Mouse (Mus musculus) CH12.LX (cell line): ENCODE results near the gene Popdc3. TPM values are rescaled to one million over a fixed set of nuclear protein-coding genes. Genes with fewer than 3 reads are reported as not detected.

ENCODE experiments used
- DNase-seq: peaks from one replicate; pipeline ENCODE4 v3.0.0-alpha.2; 2013; ENCODE audit errors: extremely low read depth
- H3K27ac ChIP-seq: 2 replicates; pipeline ENCODE4 v1.5.1; 2012; ENCODE audit warnings: low read depth, mild to moderate bottlenecking, control low read depth, moderate library complexity; ENCODE audit not compliant: insufficient read depth
- H3K27me3 ChIP-seq: replicated peaks from 2 replicates; pipeline ENCODE3; 2012; ENCODE audit warnings: inconsistent platforms
- H3K36me3 ChIP-seq, 2 experiments: replicated peaks in 1 of 2; 2 replicates each; pipeline versions ENCODE3 to v1.6.1; 2012; ENCODE audit warnings: inconsistent platforms in 1 of 2, low read length in 1 of 2, mild to moderate bottlenecking in 1 of 2, mixed read lengths in 1 of 2, moderate library complexity in 1 of 2; ENCODE audit not compliant: control insufficient read depth in 1 of 2, insufficient read depth in 1 of 2
- H3K4me1 ChIP-seq, 2 experiments: 2 replicates each; pipeline ENCODE4 v1.6.1; 2012; ENCODE audit warnings: inconsistent platforms in 1 of 2, moderate library complexity in 1 of 2; ENCODE audit not compliant: insufficient read depth in 2 of 2, control insufficient read depth in 1 of 2
- H3K4me2 ChIP-seq: 2 replicates; pipeline ENCODE4 v1.6.1; 2012; ENCODE audit warnings: low read depth, mild to moderate bottlenecking, control low read depth; ENCODE audit not compliant: poor library complexity, insufficient read depth, severe bottlenecking
- H3K4me3 ChIP-seq, 3 experiments: fragments of 150-350 bp in 1 of 3; sonication (generic) in 1 of 3; replicated peaks in 1 of 3; 2 replicates each; pipeline versions ENCODE3 to v1.5.1; 2011 to 2012; ENCODE audit warnings: low read depth in 2 of 3, low read length in 2 of 3, mild to moderate bottlenecking in 2 of 3, moderate library complexity in 2 of 3, control low read depth in 1 of 3, improper control_type of control experiment in 1 of 3, inconsistent platforms in 1 of 3, mixed read lengths in 1 of 3; ENCODE audit not compliant: poor library complexity in 1 of 3
- H3K79me2 ChIP-seq: replicated peaks from 2 replicates; pipeline ENCODE4 v1.6.1; 2012; ENCODE audit warnings: mild to moderate bottlenecking, moderate library complexity; ENCODE audit not compliant: control insufficient read depth, poor library complexity, insufficient read depth, severe bottlenecking; ENCODE audit errors: extremely low read depth
- H3K9ac ChIP-seq: 2 replicates; pipeline ENCODE4 v1.6.1; 2012; ENCODE audit warnings: low read depth, mild to moderate bottlenecking, control low read depth, moderate library complexity; ENCODE audit not compliant: insufficient read depth
- H3K9me3 ChIP-seq: replicated peaks from 2 replicates; pipeline ENCODE3; 2012; ENCODE audit warnings: low read length, inconsistent platforms, mixed read lengths
- CHD1 ChIP-seq: IDR thresholded peaks from 2 replicates; pipeline ENCODE4 v1.6.1; 2012; ENCODE audit warnings: low read depth, low read length, improper control_type of control experiment, inconsistent platforms
- CHD2 ChIP-seq: IDR thresholded peaks from 2 replicates; pipeline ENCODE4 v1.6.1; 2011; ENCODE audit warnings: low read length, improper control_type of control experiment
- CTCF ChIP-seq, 2 experiments: IDR thresholded peaks in 1 of 2; conservative IDR thresholded peaks in 1 of 2; 2 replicates each; pipeline ENCODE4 v1.5.1; 2011 to 2012; ENCODE audit warnings: low read depth in 2 of 2, low read length in 2 of 2, improper control_type of control experiment in 1 of 2, inconsistent platforms in 1 of 2, mild to moderate bottlenecking in 1 of 2, moderate library complexity in 1 of 2
- E2F4 ChIP-seq: IDR thresholded peaks from 2 replicates; pipeline ENCODE4 v1.6.1; 2011; ENCODE audit warnings: low read depth, low read length, improper control_type of control experiment; ENCODE audit not compliant: insufficient replicate concordance
- EP300 ChIP-seq: IDR thresholded peaks from 2 replicates; pipeline ENCODE4 v1.6.1; 2011; ENCODE audit warnings: low read length, improper control_type of control experiment
- ETS1 ChIP-seq: conservative IDR thresholded peaks from 2 replicates; pipeline ENCODE4 v1.6.1; 2012; ENCODE audit warnings: low read depth, mild to moderate bottlenecking, inconsistent platforms, low read length, improper control_type of control experiment, moderate library complexity
- GABPA ChIP-seq: IDR thresholded peaks from 2 replicates; pipeline ENCODE4 v1.6.1; 2012; ENCODE audit warnings: low read depth, low read length, improper control_type of control experiment, inconsistent platforms; ENCODE audit not compliant: insufficient replicate concordance
- MAFK ChIP-seq: IDR thresholded peaks from 2 replicates; pipeline ENCODE4 v1.6.1; 2011; ENCODE audit warnings: low read length, improper control_type of control experiment; ENCODE audit not compliant: insufficient replicate concordance
- MAX ChIP-seq: IDR thresholded peaks from 2 replicates; pipeline ENCODE4 v1.6.1; 2011; ENCODE audit warnings: low read length, improper control_type of control experiment
- MXI1 ChIP-seq: IDR thresholded peaks from 2 replicates; pipeline ENCODE4 v1.6.1; 2011; ENCODE audit warnings: mild to moderate bottlenecking, low read depth, low read length, improper control_type of control experiment
- MYC ChIP-seq: IDR thresholded peaks from 2 replicates; pipeline ENCODE4 v1.6.1; 2011; ENCODE audit warnings: low read depth, mild to moderate bottlenecking, improper control_type of control experiment, low read length
- NELFE ChIP-seq: IDR thresholded peaks from 2 replicates; pipeline ENCODE4 v1.6.1; 2011; ENCODE audit warnings: low read depth, low read length, improper control_type of control experiment
- POLR2A ChIP-seq: IDR thresholded peaks from 2 replicates; pipeline ENCODE4 v1.6.1; 2011; ENCODE audit warnings: low read depth, mild to moderate bottlenecking, improper control_type of control experiment, low read length
- POLR2AphosphoS2 ChIP-seq: IDR thresholded peaks from 2 replicates; pipeline ENCODE4 v1.6.1; 2011; ENCODE audit warnings: low read depth, low read length, improper control_type of control experiment
- RAD21 ChIP-seq: IDR thresholded peaks from 2 replicates; pipeline ENCODE4 v1.6.1; 2011; ENCODE audit warnings: low read depth, mild to moderate bottlenecking, low read length, improper control_type of control experiment, moderate library complexity
- RCOR1 ChIP-seq: conservative IDR thresholded peaks from 2 replicates; pipeline ENCODE4 v1.6.1; 2012; ENCODE audit warnings: low read depth, mild to moderate bottlenecking, inconsistent platforms, low read length, improper control_type of control experiment
- SIN3A ChIP-seq: IDR thresholded peaks from 2 replicates; pipeline ENCODE4 v1.6.1; 2012; ENCODE audit warnings: low read length, improper control_type of control experiment, inconsistent platforms
- TCF12 ChIP-seq: IDR thresholded peaks from 2 replicates; pipeline ENCODE4 v1.6.1; 2014; ENCODE audit warnings: low read depth, mild to moderate bottlenecking, inconsistent platforms, low read length, improper control_type of control experiment
- UBTF ChIP-seq: IDR thresholded peaks from 2 replicates; pipeline ENCODE4 v1.6.1; 2012; ENCODE audit warnings: low read depth, mild to moderate bottlenecking, inconsistent platforms, low read length, improper control_type of control experiment, moderate library complexity
- ZC3H11A ChIP-seq: IDR thresholded peaks from 2 replicates; pipeline ENCODE4 v1.6.1; 2012; ENCODE audit warnings: low read depth, mild to moderate bottlenecking, inconsistent platforms, low read length, improper control_type of control experiment
- ZKSCAN1 ChIP-seq: IDR thresholded peaks from 2 replicates; pipeline ENCODE4 v1.6.1; 2012; ENCODE audit warnings: low read depth, inconsistent platforms, low read length, improper control_type of control experiment, borderline replicate concordance
- ZNF384 ChIP-seq: IDR thresholded peaks from 2 replicates; pipeline ENCODE4 v1.6.1; 2012; ENCODE audit warnings: low read depth, low read length, improper control_type of control experiment, inconsistent platforms
- dilution Hi-C: fragments of 300-500 bp; cut with MboI; formaldehyde crosslinking; loops from 2 replicates; pipeline ENCODE4 v1.14.3; 2020; ENCODE audit warnings: low sequenced_read_pairs; ENCODE audit not compliant: extremely low pct_unique_long_range_greater_than_20kb, extremely low pct_ligation_motif_present
- in situ Hi-C: fragments of 300-500 bp; cut with MboI; formaldehyde crosslinking; loops from 3 replicates; pipeline ENCODE4 v1.14.3; 2019; ENCODE audit warnings: low sequenced_read_pairs, low pct_ligation_motif_present, low pct_unique_long_range_greater_than_20kb, mixed read lengths
- polyA plus RNA-seq: library from polyadenylated mRNA; unstranded; fragments of >175 nt; gene quantifications from 2 replicates; pipeline ENCODE4 v1.2.1, GENCODE M21; 2012; ENCODE audit warnings: low read depth; ENCODE audit not compliant: insufficient read length
- total RNA-seq, 2 experiments: library from RNA; depleted of rRNA; stranded (reverse); fragments of 300-350 nt in 1 of 2; fragments of >200 nt in 1 of 2; gene quantifications; 2 replicates each; pipeline ENCODE4 v1.2.3; 2012 to 2014

Gene Popdc3
- total and polyA plus RNA-seq, 3 experiments: 0.04 to 0.24 (median 0.24) TPM

GRCm38 (mm10) chr10:45320296-45320695 is 142.4 kb downstream of the Popdc3 start:
- dilution Hi-C loops (no loop called here), in situ Hi-C loops (no loop called here)
- Histone ChIP-seq H3K4me2 (no peak overlapping the region), H3K27ac (no peak overlapping the region), H3K9ac (no peak overlapping the region), H3K4me1 (no peaks in the 10 kb centered on the region), H3K9me3 (no peaks in the 10 kb centered on the region), H3K4me3 (no peak overlapping the region), H3K36me3 (no peaks in the 10 kb centered on the region), H3K27me3 (no peaks in the 10 kb centered on the region), H3K79me2 (no peaks in the 10 kb centered on the region)
- TF ChIP-seq POLR2A (no peak), MAFK (no peak), EP300 (no peak), RCOR1 (no peak), MXI1 (no peak), MAX (no peak)
- no peak for DNase-seq

GRCm38 (mm10) chr10:45324159-45324558 is 146.3 kb downstream of the Popdc3 start:
- no peaks in the 10 kb centered on the region for H3K27me3 ChIP-seq
- H3K9ac ChIP-seq: no peak overlapping the region
- no peak overlapping the region for H3K4me2 ChIP-seq
- no peaks in the 10 kb centered on the region for H3K36me3 ChIP-seq
- no peak overlapping the region for H3K4me3 ChIP-seq
- TF ChIP-seq MYC (no peak), ZC3H11A (no peak), CHD1 (no peak), SIN3A (no peak), ZKSCAN1 (no peak), RAD21 (no peak), MAFK (no peak), NELFE (no peak), UBTF (no peak), TCF12 (no peak), ETS1 (no peak), GABPA (no peak), CHD2 (no peak), E2F4 (no peak), POLR2AphosphoS2 (no peak), CTCF (conservative IDR thresholded peaks at IDR 0.05 in 1 of 2, IDR thresholded peaks at IDR 0.05 in 1 of 2; ENCODE audit: low read depth in 2 of 2, low read length in 2 of 2) (no peak), ZNF384 (no peak)
- TF ChIP-seq, all 38 proteins: peak for 0
- in situ Hi-C loops: no loop called here
- dilution Hi-C loops: no loop called here
- Histone ChIP-seq H3K4me1 (no peaks in the 10 kb centered on the region), H3K9me3 (no peaks in the 10 kb centered on the region), H3K79me2 (no peaks in the 10 kb centered on the region), H3K27ac (no peak overlapping the region)
- no peak for DNase-seq
